Mouse (Mus musculus) hindbrain, embryonic 13.5 days (tissue): ENCODE measurements around the gene Exosc6. TPM values are rescaled to one million over a fixed set of nuclear protein-coding genes. Genes with fewer than 3 reads are reported as not detected.
A peak's percentile ranks its signal among the peaks of the same experiment; 100 is the strongest.

ENCODE experiments used
- ATAC-seq: fragments of 200-750 bp; cut with Nextera tagmentation; 2 replicates; pipeline ENCODE4 v1.8.0; 2017; ENCODE audit warnings: moderate TSS enrichment; ENCODE audit not compliant: low FRiP score
- H3K27ac ChIP-seq: fragments of 300-500 bp; sonication (generic); 2 replicates; pipeline ENCODE4 v1.5.1; 2015; ENCODE audit warnings: inconsistent platforms, mild to moderate bottlenecking, moderate library complexity
- H3K27me3 ChIP-seq: fragments of 300-500 bp; sonication (generic); 2 replicates; pipeline ENCODE4 v1.6.1; 2015; ENCODE audit warnings: mild to moderate bottlenecking, inconsistent platforms
- H3K36me3 ChIP-seq: fragments of 300-500 bp; sonication (generic); 2 replicates; pipeline ENCODE4 v1.6.1; 2015; ENCODE audit warnings: mild to moderate bottlenecking, inconsistent platforms
- H3K4me1 ChIP-seq: fragments of 300-500 bp; sonication (generic); replicated peaks from 2 replicates; pipeline ENCODE4 v1.6.1; 2015; ENCODE audit warnings: inconsistent platforms
- H3K4me2 ChIP-seq: fragments of 300-500 bp; sonication (generic); 2 replicates; pipeline ENCODE4 v1.6.1; 2015; ENCODE audit warnings: inconsistent platforms, mild to moderate bottlenecking, moderate library complexity
- H3K4me3 ChIP-seq: fragments of 300-500 bp; sonication (generic); 2 replicates; pipeline ENCODE4 v1.5.1; 2015; ENCODE audit warnings: mild to moderate bottlenecking, inconsistent platforms
- H3K9ac ChIP-seq: fragments of 300-500 bp; sonication (generic); 2 replicates; pipeline ENCODE4 v1.6.1; 2015; ENCODE audit warnings: mild to moderate bottlenecking, inconsistent platforms
- H3K9me3 ChIP-seq: fragments of 300-500 bp; sonication (generic); 2 replicates; pipeline ENCODE4 v1.6.1; 2016; ENCODE audit warnings: inconsistent platforms
- WGBS: fragments of 180-500 bp; shearing (Covaris S2); methylation state at CpG from one replicate; pipeline ENCODE4 v1.1.7; 2015; 5-methylcytosine and 5-hydroxymethylcytosine counted together
- polyA plus RNA-seq: library from polyadenylated mRNA; unstranded; fragments of >200 nt; fragmentation: Nextera tagmentation; extraction: Ambion mirVana; gene quantifications from 2 replicates; pipeline ENCODE4 v1.2.1, GENCODE M21; 2015

The Exosc6 gene
- polyA plus RNA-seq, 1 experiment from 2014 or later, result not detected

- Histone ChIP-seq H3K27me3 (no peaks in the 10 kb centered on the region), H3K27ac (no peak overlapping the region), H3K4me2 (no peak overlapping the region), H3K4me3 (no peak overlapping the region), H3K9ac (no peak overlapping the region), H3K4me1 (no peaks in the 10 kb centered on the region), H3K9me3 (no peaks in the 10 kb centered on the region), H3K36me3 (peaks cover 98% of the 10 kb centered on the region)
- no peak for ATAC-seq
- WGBS, result 43% methylated on average over 2 of the region's 2 CpGs
Observed at GRCm38 (mm10) chr8:111044003-111044734, 12.0 kb upstream of the Exosc6 start.

DNA sequence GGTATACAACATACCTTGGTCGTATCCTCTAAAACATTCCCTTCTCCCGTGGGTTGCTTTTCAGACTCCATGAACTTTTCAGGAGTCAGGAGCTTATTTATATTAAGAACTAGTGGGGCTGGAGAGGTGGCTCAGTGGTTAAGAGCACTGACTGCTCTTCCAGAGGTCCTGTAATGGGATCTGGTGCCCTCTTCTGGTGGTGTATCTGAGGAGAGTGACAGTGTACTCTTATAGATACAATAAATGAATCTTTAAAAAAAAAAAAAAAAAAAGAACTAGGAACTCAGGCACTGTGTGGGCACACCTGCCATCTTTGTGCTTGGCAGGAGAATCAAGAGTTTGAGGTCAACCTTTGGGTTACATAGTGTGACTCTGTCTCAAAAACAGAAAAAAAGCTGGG, 7.4 kb upstream of the Exosc6 start:
- Histone ChIP-seq H3K4me1 (no peaks in the 10 kb centered on the region), H3K27ac (no peak overlapping the region), H3K27me3 (no peaks in the 10 kb centered on the region), H3K4me3 (no peak overlapping the region), H3K9ac (no peak overlapping the region), H3K9me3 (no peaks in the 10 kb centered on the region), H3K36me3 (peaks cover 100% of the 10 kb centered on the region), H3K4me2 (no peak overlapping the region)
- 92% methylated on average over 2 of the region's 2 CpGs for WGBS
- no peak for ATAC-seq

- WGBS, result 97% methylated on average over 7 of the region's 7 CpGs
- Histone ChIP-seq H3K4me3 (no peak overlapping the region), H3K36me3 (peaks cover 100% of the 10 kb centered on the region), H3K9me3 (no peaks in the 10 kb centered on the region), H3K4me1 (no peaks in the 10 kb centered on the region), H3K9ac (no peak overlapping the region), H3K4me2 (no peak overlapping the region), H3K27ac (no peak overlapping the region), H3K27me3 (no peaks in the 10 kb centered on the region)
- ATAC-seq, result no peak
Observed at GRCm38 (mm10) chr8:111049106-111049505, 7.0 kb upstream of the Exosc6 start.

GRCm38 (mm10) chr8:111053827-111054518, 2.2 kb upstream of the Exosc6 start:
- Histone ChIP-seq H3K4me2 (no peak overlapping the region), H3K4me3 (no peak overlapping the region), H3K4me1 (peaks cover 16% of the 10 kb centered on the region), H3K9me3 (no peaks in the 10 kb centered on the region), H3K36me3 (peaks cover 74% of the 10 kb centered on the region), H3K9ac (no peak overlapping the region), H3K27me3 (no peaks in the 10 kb centered on the region), H3K27ac (no peak overlapping the region)
- ATAC-seq, result no peak
- 97% methylated on average over 12 of the region's 12 CpGs for WGBS

- H3K9me3 ChIP-seq, result no peaks in the 10 kb centered on the region
- ATAC-seq, result no peak
- H3K27ac ChIP-seq, result no peak overlapping the region
- no peak overlapping the region for H3K4me2 ChIP-seq
- no peak overlapping the region for H3K4me3 ChIP-seq
- H3K9ac ChIP-seq, result no peak overlapping the region; the same call in 1 of the 2 replicates
- peaks cover 16% of the 10 kb centered on the region for H3K4me1 ChIP-seq
- no peaks in the 10 kb centered on the region for H3K27me3 ChIP-seq
- peaks cover 63% of the 10 kb centered on the region for H3K36me3 ChIP-seq
- 91% methylated on average over 17 of the region's 17 CpGs for WGBS
Observed at GRCm38 (mm10) chr8:111055031-111055634, 1.0 kb upstream of the Exosc6 start.

GRCm38 (mm10) chr8:111055661-111056060, 478 bp upstream of the Exosc6 start:
- 0 out of 2 replicates have a peak, but pooled peaks have one; percentile 16 for ATAC-seq
- H3K36me3 ChIP-seq, result peaks cover 57% of the 10 kb centered on the region
- WGBS, result 70% methylated on average over 2 of the region's 2 CpGs
- no peaks in the 10 kb centered on the region for H3K9me3 ChIP-seq
- peaks cover 19% of the 10 kb centered on the region for H3K4me1 ChIP-seq
- no peak overlapping the region for H3K9ac ChIP-seq
- H3K4me2 ChIP-seq, result no peak overlapping the region
- H3K27ac ChIP-seq, result no peak overlapping the region
- no peaks in the 10 kb centered on the region for H3K27me3 ChIP-seq
- no peak overlapping the region for H3K4me3 ChIP-seq

DNA sequence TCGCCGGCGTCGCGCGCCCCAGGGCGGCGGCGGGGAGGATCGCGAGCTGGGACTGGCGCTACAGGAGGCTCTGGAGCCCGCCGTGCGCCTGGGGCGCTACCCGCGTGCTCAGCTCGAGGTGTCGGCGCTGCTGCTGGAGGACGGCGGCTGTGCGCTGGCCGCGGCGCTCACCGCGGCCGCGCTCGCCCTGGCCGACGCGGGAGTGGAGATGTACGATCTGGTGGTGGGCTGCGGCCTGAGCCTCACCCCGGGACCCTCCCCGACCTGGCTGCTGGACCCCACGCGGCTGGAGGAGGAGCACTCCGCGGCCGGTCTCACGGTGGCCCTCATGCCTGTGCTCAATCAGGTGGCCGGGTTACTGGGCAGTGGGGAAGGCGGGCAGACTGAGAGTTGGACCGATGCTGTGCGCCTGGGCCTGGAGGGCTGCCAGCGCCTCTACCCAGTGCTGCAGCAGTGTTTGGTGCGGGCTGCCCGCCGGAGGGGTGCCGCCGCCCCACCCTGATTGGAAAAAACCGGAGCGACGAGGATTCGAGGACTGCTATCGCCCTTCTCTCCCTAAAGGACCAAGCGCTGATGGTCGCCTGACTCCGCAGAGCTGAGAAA, 653 bp downstream of the Exosc6 start:
- Histone ChIP-seq H3K4me2 (peak overlapping the region; percentile 100), H3K36me3 (peaks cover 46% of the 10 kb centered on the region)

DNA sequence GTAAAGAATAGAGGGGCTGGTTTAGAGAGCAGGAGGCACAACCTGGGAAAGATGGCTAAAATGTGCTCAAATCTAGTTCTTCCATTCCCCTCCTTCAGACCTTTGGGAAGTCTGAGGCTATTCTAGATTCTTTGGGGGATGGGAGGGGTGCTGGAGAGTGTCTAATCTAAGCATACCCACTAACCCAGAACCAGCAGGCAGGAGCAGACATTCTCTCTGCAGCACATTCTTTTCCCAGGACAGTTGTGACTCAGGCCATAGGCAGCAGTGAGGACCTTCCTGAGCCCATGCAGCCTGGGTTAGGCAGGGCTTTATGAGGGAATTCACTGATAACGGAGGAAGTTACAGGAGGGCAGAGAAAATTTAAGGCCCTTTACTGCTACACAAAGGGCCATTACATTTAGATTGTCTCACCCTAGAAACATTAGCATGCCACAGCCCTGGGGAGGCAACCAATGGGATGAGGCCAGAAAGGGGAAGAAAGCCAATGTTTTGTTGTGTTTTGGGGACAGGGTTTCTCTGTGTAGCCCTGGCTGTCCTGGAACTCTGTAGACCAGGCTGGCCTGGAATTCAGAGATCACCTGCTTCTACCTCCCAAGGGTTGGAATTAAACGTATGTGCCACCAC, 2.9 kb downstream of the Exosc6 start:
- H3K4me1 ChIP-seq, result peaks cover 36% of the 10 kb centered on the region
- no peaks in the 10 kb centered on the region for H3K9me3 ChIP-seq
- H3K36me3 ChIP-seq, result peaks cover 23% of the 10 kb centered on the region
- H3K9ac ChIP-seq, result no peak overlapping the region
- H3K4me3 ChIP-seq, result no peak overlapping the region
- no peak overlapping the region for H3K27ac ChIP-seq
- H3K4me2 ChIP-seq, result no peak overlapping the region
- ATAC-seq, result no peak
- no peaks in the 10 kb centered on the region for H3K27me3 ChIP-seq
- 73% methylated on average over 2 of the region's 2 CpGs for WGBS

More for the DNA sequence above, 653 bp downstream of the Exosc6 start:
- peak overlapping the region; percentile 93 for H3K9ac ChIP-seq
- H3K9me3 ChIP-seq, result no peaks in the 10 kb centered on the region
- under 1% methylated on average over 47 of the region's 63 CpGs for WGBS
- peak overlapping the region; percentile 98 for H3K4me3 ChIP-seq
- no peaks in the 10 kb centered on the region for H3K27me3 ChIP-seq
- peak overlapping the region; percentile 83 for H3K27ac ChIP-seq
- H3K4me1 ChIP-seq, result peaks cover 29% of the 10 kb centered on the region
- peak; percentile 57; the same call in 1 of the 2 replicates for ATAC-seq

GRCm38 (mm10) chr8:111061688-111062071, 5.5 kb downstream of the Exosc6 start:
- H3K27me3 ChIP-seq, result no peaks in the 10 kb centered on the region; the same call in 1 of the 2 replicates
- under 1% methylated on average over 14 of the region's 14 CpGs for WGBS
- peak overlapping the region; percentile 77 for H3K4me2 ChIP-seq
- H3K9me3 ChIP-seq, result no peaks in the 10 kb centered on the region
- H3K9ac ChIP-seq, result peak overlapping the region; percentile 80
- H3K4me3 ChIP-seq, result peak overlapping the region; percentile 71
- peaks cover 8% of the 10 kb centered on the region; the same call in 1 of the 2 replicates for H3K36me3 ChIP-seq
- peak overlapping the region; percentile 87 for H3K27ac ChIP-seq
- peak; percentile 14; the same call in 1 of the 2 replicates for ATAC-seq
- peaks cover 36% of the 10 kb centered on the region for H3K4me1 ChIP-seq

GRCm38 (mm10) chr8:111062072-111062757, 6.1 kb downstream of the Exosc6 start:
- Histone ChIP-seq H3K4me3 (peak overlapping the region; percentile 71), H3K4me1 (peaks cover 30% of the 10 kb centered on the region), H3K36me3 (peaks cover 8% of the 10 kb centered on the region; the same call in 1 of the 2 replicates), H3K27me3 (peaks cover 4% of the 10 kb centered on the region; the same call in 1 of the 2 replicates), H3K27ac (peak overlapping the region; percentile 87), H3K9me3 (no peaks in the 10 kb centered on the region), H3K4me2 (peak overlapping the region; percentile 77), H3K9ac (peak overlapping the region; percentile 80)
- under 1% methylated on average over 27 of the region's 27 CpGs for WGBS
- ATAC-seq, result peak; percentile 90

GRCm38 (mm10) chr8:111062893-111063292, 6.8 kb downstream of the Exosc6 start:
- no peak overlapping the region for H3K9ac ChIP-seq
- 45% methylated on average over 2 of the region's 2 CpGs for WGBS
- H3K4me2 ChIP-seq, result peak overlapping the region; percentile 77
- H3K27ac ChIP-seq, result no peak overlapping the region
- H3K9me3 ChIP-seq, result no peaks in the 10 kb centered on the region
- H3K27me3 ChIP-seq, result peaks cover 4% of the 10 kb centered on the region; the same call in 1 of the 2 replicates
- peak overlapping the region; percentile 71; the same call in 1 of the 2 replicates for H3K4me3 ChIP-seq
- H3K4me1 ChIP-seq, result peaks cover 24% of the 10 kb centered on the region
- no peak for ATAC-seq
- H3K36me3 ChIP-seq, result peaks cover 5% of the 10 kb centered on the region; the same call in 1 of the 2 replicates
